Mouse (Mus musculus): ENCODE measurements around the gene Fam83d.

The Fam83d gene

DNA sequence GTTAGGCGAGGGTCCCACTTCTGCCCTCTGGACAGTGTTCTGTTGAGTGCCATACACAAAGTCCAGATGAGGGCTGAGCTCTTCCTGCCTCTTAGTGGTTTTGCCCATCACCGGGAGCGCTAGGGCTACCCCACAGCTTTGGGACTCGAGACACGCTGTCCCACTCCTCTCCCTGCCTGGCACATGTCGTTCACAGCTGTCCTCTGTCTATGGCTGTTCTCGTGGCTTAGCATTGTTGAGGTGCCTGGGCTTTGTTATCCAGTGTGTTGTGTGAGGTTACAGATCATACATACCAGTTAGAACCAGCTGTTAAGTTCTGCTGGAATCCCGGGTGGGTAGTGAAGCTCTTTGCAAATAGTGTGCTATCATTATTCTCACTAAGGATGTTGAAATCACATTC is 49.8 kb downstream of the Fam83d start:
- DNase-seq = no peak

DNA sequence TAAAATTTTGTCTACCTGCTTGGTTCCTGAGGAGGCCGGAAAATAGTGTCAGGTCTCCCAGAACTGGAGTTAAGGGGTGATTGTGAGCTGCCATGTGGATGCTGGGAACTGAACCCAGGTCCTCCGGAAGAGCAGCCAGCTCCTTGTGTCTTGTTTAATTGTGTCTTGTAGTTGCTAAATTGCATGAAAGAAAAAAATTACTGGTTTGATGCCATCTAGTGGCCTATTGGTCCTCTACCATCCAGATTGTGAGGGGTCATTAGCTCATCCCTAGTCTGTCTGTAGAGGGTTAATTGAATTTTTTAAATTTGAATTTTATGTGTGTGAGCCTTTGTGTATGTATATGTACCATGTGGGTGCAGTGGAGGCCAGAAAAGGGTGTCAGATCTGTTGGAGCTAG is 60.2 kb downstream of the Fam83d start:
- DNase-seq = no peak

DNA sequence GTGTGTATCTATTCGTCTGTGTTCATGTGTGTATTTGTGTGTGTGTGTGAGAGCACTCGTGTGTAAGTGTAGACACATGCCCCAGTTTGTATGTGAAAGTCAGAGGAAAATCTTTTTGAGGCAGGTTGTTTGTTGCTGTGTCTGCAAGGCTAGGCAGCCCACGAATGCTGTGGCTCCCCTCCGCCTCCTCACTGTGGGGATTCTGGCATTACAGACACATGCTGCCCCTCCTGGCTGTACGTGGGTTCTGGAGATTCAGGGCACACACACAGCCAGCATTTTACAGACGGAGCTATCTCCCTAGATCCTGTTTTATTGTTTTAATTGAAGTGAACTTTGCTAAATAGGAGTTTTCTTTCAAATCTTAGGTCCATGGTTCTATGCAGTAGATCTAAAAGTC is 61.9 kb downstream of the Fam83d start:
- DNase-seq = no peak

DNA sequence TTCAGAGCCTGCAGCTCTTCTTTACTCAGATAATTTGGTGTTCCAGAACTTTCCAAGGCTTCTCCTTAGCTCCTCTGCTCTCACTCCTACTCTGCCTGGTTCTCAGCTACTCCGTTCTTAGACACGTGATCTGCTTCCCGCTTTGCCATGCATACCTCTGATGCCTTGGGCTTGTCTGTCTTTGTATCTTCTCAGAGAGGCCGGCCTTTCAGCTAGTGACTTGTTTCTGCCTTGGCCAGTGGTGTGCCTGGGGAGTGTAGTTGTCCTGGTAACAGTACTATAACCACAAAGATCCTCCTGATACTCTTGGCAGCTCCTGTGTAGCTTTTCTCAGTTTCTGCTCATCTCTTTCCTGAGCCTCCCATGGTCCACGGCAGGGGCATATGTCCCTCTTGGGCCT is 65.3 kb downstream of the Fam83d start:
- DNase-seq = no peak

DNA sequence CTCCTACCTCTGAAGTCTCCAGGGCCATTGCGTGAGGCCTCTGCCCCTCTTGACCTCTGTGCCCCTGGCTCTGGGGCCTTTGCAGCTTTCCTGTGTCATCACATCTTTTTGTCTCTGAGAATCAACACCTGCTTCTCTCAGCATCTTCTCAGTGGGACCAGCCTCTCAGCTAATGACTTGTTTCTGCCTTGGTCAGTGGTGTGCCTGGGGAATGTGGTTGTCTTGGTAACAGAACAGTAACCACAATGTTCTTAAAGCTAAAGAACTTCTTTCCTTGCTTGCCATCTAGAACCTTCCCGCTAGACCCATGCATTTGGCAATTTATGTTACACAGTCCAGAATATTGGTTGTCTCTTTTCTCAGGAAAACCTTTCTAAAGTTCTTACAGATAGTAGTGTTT is 65.8 kb downstream of the Fam83d start:
- DNase-seq = no peak
